Mouse (Mus musculus) hematopoietic stem cell, adult 5-6 weeks (primary cell): ENCODE measurements around the gene Olfr981. TPM values are rescaled to one million over a fixed set of nuclear protein-coding genes. Genes with fewer than 3 reads are reported as not detected.
"Not testable (repeated sequence)": the region's sequence is repeated elsewhere in the genome, so short reads cannot be mapped to it uniquely, and the experiment has no call there.

Source experiments
- ATAC-seq, 2 experiments: fragments of 125-278 bp in 1 of 2; replicated peaks in 1 of 2; 2 replicates each; pipeline ENCODE4 v1.8.0; 2016 to 2017; ENCODE audit warnings: inconsistent platforms in 2 of 2, mild to moderate bottlenecking in 2 of 2, moderate number of reproducible peaks in 2 of 2, low read depth in 1 of 2, moderate TSS enrichment in 1 of 2; ENCODE audit not compliant: low FRiP score in 2 of 2, poor library complexity in 2 of 2, severe bottlenecking in 2 of 2, insufficient read depth in 1 of 2, low TSS enrichment in 1 of 2
- total RNA-seq: library from RNA; stranded (forward); fragments of 172-1452, 232-1000 nt; gene quantifications from 2 replicates; pipeline ENCODE4 v1.2.3, GENCODE M21; 2017

Gene Olfr981
- total RNA-seq = not detected in 2 replicates

GRCm38 (mm10) chr9:40021164-40021563, at the start of gene Olfr981:
Olfr981 (plus strand) TSS chr9:40021464.
- no peak for ATAC-seq

GRCm38 (mm10) chr9:39976581-39977145, 44.6 kb upstream of the Olfr981 start:
- ATAC-seq = not testable (repeated sequence)

DNA sequence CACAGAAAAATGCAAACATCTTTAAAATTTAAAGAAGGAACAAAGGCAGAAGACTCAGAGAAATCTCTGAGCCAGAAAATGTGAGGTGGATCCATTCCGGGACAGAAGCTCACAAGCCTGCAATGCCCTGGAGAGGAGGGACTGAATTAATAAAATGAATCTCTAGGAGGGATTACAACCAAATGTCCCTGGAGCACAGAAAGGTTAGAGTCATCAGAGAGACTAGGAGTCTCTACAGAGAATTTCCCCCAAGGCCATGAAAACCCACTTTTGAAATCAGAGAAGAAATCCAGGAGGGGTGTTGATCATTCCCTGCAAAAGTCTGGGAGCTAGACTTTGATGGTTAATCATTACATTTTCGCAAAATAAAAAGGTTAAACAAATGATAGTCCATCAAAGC, 29.5 kb upstream of the Olfr981 start, which contains the start of gene Olfr978:
Gene Olfr978 (plus strand): TSS at position 301 of the 400 bp plus-strand sequence.
- ATAC-seq = no peak

DNA sequence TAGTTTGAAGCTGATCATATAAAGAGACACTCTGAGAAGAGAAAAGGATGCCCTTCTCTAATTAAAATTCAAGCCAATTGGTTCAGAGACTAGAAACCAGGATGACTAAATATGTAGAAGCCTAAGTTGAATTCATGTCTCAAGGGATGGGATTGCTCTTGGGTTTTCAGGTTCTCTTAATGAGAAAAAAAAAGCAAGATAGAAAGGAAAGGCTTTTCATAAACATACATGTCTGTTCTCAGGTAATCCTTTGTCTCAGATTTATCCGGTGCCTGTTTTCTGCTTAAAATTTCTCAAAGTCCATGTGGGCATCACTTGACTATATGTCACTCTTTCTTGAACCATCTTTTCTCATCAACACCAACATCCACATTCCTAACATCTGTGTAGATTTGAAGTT, 17.9 kb upstream of the Olfr981 start, which contains the start of gene Olfr979:
Gene Olfr979 (minus strand): TSS at position 101 of the 400 bp plus-strand sequence.
- no peak for ATAC-seq

DNA sequence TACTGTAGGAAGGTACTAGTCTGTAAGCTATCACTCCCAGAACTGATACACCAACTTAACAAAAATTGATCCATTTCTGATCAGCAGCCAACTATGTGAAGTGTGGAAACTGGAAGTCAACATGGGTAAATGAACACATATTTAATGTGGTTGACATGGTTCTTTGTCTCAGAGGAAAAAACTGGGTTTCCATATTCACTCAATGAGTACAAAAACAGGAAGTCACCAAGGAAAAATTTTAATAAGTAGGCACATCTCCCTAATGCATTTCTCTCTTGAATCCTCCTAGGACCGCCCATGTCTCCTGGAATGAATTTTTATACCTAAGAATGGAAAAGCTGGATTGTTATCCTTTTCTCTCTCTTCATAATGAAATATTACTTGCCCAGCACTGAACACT, 11.8 kb upstream of the Olfr981 start, which contains the start of gene Olfr980:
Gene Olfr980 (minus strand): TSS at position 101 of the 400 bp plus-strand sequence.
- ATAC-seq = no peak

DNA sequence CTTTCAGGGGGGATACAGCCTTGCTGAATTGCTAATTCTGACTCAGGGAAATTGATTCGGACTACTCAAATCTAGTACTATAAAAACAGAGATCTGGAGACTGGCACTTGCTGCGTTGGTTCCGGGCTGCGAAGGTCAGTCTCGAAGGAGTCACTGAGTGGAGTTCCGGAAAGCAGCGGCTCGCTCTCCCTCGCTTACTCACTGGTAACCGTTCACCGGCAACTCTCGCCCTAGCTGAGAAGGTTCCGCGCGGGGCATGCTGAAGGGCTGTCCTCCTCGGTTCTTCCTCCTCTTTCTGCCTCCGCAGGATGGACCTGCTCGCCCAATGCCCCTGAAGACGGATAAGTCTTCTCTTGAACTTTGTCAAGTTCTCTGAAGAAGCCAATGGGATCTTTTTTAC, 28.9 kb downstream of the Olfr981 start:
- no peak for ATAC-seq

- ATAC-seq = no peak
Measured at GRCm38 (mm10) chr9:40073529-40073928, 52.3 kb downstream of the Olfr981 start, which contains the start of gene Olfr982. Olfr982 (plus strand) TSS chr9:40073829.

Other genes starting within 250 kb of the Olfr981 start
- gene Olfr968, start 238.2 kb upstream of the Olfr981 start, total RNA-seq = not detected in 2 replicates
- not detected in 2 replicates for gene Olfr969, start 230.5 kb upstream of the Olfr981 start, total RNA-seq
- gene Olfr970, start 212.6 kb upstream of the Olfr981 start, total RNA-seq = not detected in 2 replicates
- not detected in 2 replicates for gene Olfr971, start 184.6 kb upstream of the Olfr981 start, total RNA-seq
- not detected in 2 replicates for gene Olfr972, start 155.0 kb upstream of the Olfr981 start, total RNA-seq
- not detected in 2 replicates for gene Olfr229, start 114.1 kb upstream of the Olfr981 start, total RNA-seq
- gene Olfr974, start 84.0 kb upstream of the Olfr981 start, total RNA-seq = not detected in 2 replicates
- gene Olfr975, start 69.4 kb upstream of the Olfr981 start, total RNA-seq = not detected in 2 replicates
- not detected in 2 replicates for gene Olfr976, start 60.3 kb upstream of the Olfr981 start, total RNA-seq
- gene Olfr978, start 29.4 kb upstream of the Olfr981 start, total RNA-seq = not detected in 2 replicates
- gene Olfr979, start 18.0 kb upstream of the Olfr981 start, total RNA-seq = not detected in 2 replicates
- gene Olfr980, start 11.9 kb upstream of the Olfr981 start, total RNA-seq = not detected in 2 replicates
- gene Olfr982, start 52.4 kb downstream of the Olfr981 start, total RNA-seq = not detected in 2 replicates
- not detected in 2 replicates for gene Olfr983, start 72.1 kb downstream of the Olfr981 start, total RNA-seq
- not detected in 2 replicates for gene Olfr984, start 92.7 kb downstream of the Olfr981 start, total RNA-seq
- not detected in 2 replicates for gene Olfr985, start 108.7 kb downstream of the Olfr981 start, total RNA-seq
- not detected in 2 replicates for gene Tmem225, start 126.7 kb downstream of the Olfr981 start, total RNA-seq
- gene Olfr986, start 159.5 kb downstream of the Olfr981 start, total RNA-seq = not detected in 2 replicates
- 5.3 and 5.4 TPM in 2 replicates for gene Zfp202, start 170.9 kb downstream of the Olfr981 start, total RNA-seq
- 1.5 and 2.9 TPM in 2 replicates for gene Scn3b, start 247.8 kb downstream of the Olfr981 start, total RNA-seq